Mouse (Mus musculus) monocyte, adult 59 days (primary cell): ENCODE results near the gene Rd3l. TPM values are rescaled to one million over a fixed set of nuclear protein-coding genes. Genes with fewer than 3 reads are reported as not detected.

Experiments used
- total RNA-seq, 2 experiments: library from RNA; stranded (reverse); gene quantifications; one replicate each; pipeline ENCODE4 v1.2.4; 2023

Rd3l gene
- not detected for total RNA-seq

DNA sequence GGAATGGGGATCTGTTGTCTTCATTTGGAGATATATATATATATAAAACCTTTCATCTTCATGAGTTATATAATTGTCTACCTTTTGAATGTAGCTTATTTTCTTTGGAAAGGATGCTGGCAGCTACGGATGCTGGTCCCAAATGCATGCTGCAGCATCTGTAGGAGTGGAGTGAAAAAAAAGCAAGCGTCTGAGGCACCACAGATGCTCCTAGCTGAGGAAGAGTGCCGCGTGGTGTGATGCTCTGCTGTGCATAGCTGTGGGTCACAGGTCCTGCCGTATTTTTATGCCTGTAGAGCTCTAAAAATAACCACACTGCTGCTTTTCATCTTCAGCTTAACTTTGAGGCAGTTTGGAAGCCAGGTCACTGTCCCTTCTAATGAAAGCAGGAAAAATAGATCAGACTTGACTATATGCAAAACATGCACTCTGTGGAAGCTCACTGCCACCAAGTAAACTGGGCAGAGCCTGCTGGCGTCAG is at the start of gene Rd3l:
TSS of gene Rd3l (minus strand) at position 431 of the 481 bp plus-strand sequence.

DNA sequence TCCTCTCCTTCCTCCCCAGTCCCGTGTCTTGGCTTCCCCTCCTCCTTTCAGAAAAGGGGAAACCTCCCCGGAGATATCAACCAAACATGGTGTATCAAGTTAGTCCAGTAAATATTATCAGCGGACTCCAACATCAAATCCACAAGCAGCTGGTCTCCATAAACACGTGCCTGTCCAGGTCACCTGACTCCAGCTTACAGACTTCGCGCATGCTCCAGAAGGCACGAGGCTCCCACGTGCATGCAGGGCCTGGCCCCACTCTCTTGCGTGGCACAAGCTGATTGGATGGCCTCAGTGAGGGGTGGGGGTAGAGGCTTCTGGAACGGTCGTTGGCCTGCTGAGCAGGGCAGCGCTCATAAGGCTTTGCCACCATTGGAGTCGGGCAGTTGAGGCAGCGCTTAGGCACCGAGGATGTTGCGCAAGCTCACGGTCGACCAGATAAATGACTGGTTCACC is 9.9 kb downstream of the Rd3l start, which contains the start of gene Tdrd9:
TSS of gene Tdrd9 (plus strand) at position 329 of the 456 bp plus-strand sequence.

DNA sequence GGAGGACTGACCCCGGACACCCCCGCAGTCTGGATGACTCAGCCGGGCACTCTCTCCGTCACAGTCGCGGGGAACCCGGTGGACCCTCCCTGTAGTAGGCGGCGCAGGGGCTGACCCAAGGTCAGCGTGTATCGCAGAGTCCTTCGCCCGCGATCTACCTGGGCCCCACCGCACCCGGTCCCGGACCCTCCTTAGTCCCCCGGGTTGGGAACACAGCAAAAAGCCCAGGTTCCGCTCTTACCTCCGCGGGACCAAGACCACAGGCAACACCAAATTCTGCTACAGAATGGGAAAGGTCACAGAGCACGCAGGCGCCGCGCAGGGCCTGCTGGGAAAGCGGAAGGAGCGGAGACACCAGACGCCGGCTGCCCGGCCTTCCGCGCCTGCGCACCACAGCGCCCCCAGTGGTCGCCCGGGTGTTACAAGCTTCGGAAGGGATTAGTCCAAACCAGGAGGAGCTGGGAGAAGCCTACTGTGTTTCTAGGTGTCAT is 14.4 kb downstream of the Rd3l start, which contains the start of gene Atp5mpl:
TSS of gene Atp5mpl (minus strand) at position 295 of the 491 bp plus-strand sequence.

Other genes starting within 250 kb of the Rd3l start
- gene Klc1, start 222.5 kb downstream of the Rd3l start, total RNA-seq, result 100 to 1,000 TPM; 118 to 119 TPM
- 1 to 10 TPM in 1 of 2 experiments, under 1 TPM in 1; 0.79 to 1.4 TPM for gene Xrcc3, start 167.4 kb downstream of the Rd3l start, total RNA-seq
- 10 to 100 TPM in 1 of 2 experiments, 1 to 10 TPM in 1; 5.4 to 10.1 TPM for gene Zfyve21, start 167.1 kb downstream of the Rd3l start, total RNA-seq
- gene Ppp1r13b, start 73.2 kb downstream of the Rd3l start, total RNA-seq, result 10 to 100 TPM; 12.0 to 14.0 TPM
- gene Atp5mpl, start 14.3 kb downstream of the Rd3l start, total RNA-seq, result 100 to 1,000 TPM; 160 to 191 TPM
- gene Tdrd9, start 9.8 kb downstream of the Rd3l start, total RNA-seq, result under 1 TPM; 0.39 to 0.63 TPM
- gene Aspg, start 125.4 kb upstream of the Rd3l start, total RNA-seq, result under 1 TPM in 1 of 2 experiments, not detected in 1; 0.34 TPM
- under 1 TPM; 0.49 to 0.52 TPM for gene Kif26a, start 164.9 kb upstream of the Rd3l start, total RNA-seq